Mouse (Mus musculus) C2C12 (cell line): ENCODE measurements around the gene Tmem121.

ENCODE experiments used
- CTCF ChIP-seq: IDR thresholded peaks from one replicate; pipeline ENCODE4 v1.5.1; 2011; ENCODE audit not compliant: control insufficient read depth, insufficient read depth, insufficient read length
- FOSL1 ChIP-seq: IDR thresholded peaks from one replicate; pipeline ENCODE4 v1.8.0; 2011; ENCODE audit warnings: mild to moderate bottlenecking, low read length; ENCODE audit not compliant: poor library complexity, insufficient read depth, severe bottlenecking

GRCm38 (mm10) chr12:113139908-113140615 is 45.7 kb upstream of the Tmem121 start, which contains the start of gene Crip2:
- no peak for TF ChIP-seq CTCF
- no peak for TF ChIP-seq FOSL1
